Mouse (Mus musculus): ENCODE measurements around the gene Rabgap1l. TPM values are rescaled to one million over a fixed set of nuclear protein-coding genes. Genes with fewer than 3 reads are reported as not detected.

Rabgap1l gene
- polyA plus RNA-seq, 1 experiment from 2014 or later: 27.6 TPM

DNA sequence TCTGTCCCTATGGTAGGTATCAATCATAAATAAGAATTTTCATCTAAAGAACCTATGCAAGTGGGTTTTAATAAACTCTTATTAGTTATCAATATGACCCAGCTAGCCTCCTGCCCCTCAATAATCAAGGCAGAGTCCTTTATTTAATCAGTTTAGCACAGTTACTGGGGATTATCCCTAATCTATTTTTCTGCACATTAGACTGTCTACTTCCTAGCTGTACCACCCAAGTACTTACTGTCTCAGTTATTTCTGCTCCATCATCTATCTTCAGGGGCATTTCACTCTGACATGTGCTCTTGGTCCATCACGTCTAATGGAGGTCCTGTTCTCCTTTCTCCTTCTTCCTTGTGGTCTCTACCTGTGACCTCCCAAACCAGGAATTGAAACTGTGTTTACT is 494.1 kb downstream of the Rabgap1l start:
- H3K27me3 ChIP-seq (ENCODE audit: control insufficient read depth, insufficient read depth, low read depth, low read length): no peaks in the 10 kb centered on the region
- whole genome bisulfite sequencing (ENCODE audit: insufficient replicate concordance): 26% methylated on average over 1 of the region's 1 CpGs
- no peaks in the 10 kb centered on the region for H3K36me3 ChIP-seq (ENCODE audit: control insufficient read depth, insufficient read depth)
- no peak overlapping the region for H3K9ac ChIP-seq (ENCODE audit: low read depth, low read length)
- no peaks in the 10 kb centered on the region for H3K9me3 ChIP-seq (replicated peaks; ENCODE audit: control insufficient read depth, low read length)
- no peak overlapping the region for H3K4me2 ChIP-seq (ENCODE audit: low read depth, low read length)
- peaks cover 22% of the 10 kb centered on the region for H3K4me1 ChIP-seq (ENCODE audit: control insufficient read depth, low read depth, low read length)
- ATAC-seq (ENCODE audit: low read depth): peak; percentile 68
- no peak overlapping the region for H3K27ac ChIP-seq (ENCODE audit: low read length)
- H3K4me3 ChIP-seq (ENCODE audit: low read depth, low read length): no peak overlapping the region

DNA sequence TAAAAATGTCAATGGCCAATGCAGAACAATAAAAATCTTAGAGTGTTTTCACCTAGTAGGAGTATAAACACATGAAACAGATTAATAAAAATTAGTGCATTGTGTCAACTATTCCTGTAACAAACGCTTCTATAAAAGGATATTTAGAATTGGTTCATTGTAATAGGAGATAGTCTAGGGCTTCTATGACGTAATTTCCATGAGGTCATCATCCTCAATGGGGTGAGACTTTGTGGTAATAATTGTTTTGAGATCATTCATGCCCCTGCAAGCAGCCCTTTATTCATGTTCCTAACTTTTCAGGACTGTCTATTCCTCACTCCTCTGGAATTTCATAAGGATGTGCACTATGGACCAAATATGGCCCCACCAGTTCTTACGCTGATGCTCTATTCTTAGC is 495.3 kb downstream of the Rabgap1l start:
- Histone ChIP-seq H3K4me2 (ENCODE audit: low read depth, low read length) (no peak overlapping the region), H3K27ac (ENCODE audit: low read length) (no peak overlapping the region), H3K4me1 (ENCODE audit: control insufficient read depth, low read depth, low read length) (peaks cover 22% of the 10 kb centered on the region), H3K4me3 (ENCODE audit: low read depth, low read length) (no peak overlapping the region), H3K9me3 (replicated peaks; ENCODE audit: control insufficient read depth, low read length) (no peaks in the 10 kb centered on the region), H3K27me3 (ENCODE audit: control insufficient read depth, insufficient read depth, low read depth, low read length) (no peaks in the 10 kb centered on the region), H3K36me3 (ENCODE audit: control insufficient read depth, insufficient read depth) (no peaks in the 10 kb centered on the region), H3K9ac (ENCODE audit: low read depth, low read length) (no peak overlapping the region)
- no peak for ATAC-seq (ENCODE audit: low read depth)
- 72% methylated on average over 3 of the region's 3 CpGs for WGBS (ENCODE audit: insufficient replicate concordance)

DNA sequence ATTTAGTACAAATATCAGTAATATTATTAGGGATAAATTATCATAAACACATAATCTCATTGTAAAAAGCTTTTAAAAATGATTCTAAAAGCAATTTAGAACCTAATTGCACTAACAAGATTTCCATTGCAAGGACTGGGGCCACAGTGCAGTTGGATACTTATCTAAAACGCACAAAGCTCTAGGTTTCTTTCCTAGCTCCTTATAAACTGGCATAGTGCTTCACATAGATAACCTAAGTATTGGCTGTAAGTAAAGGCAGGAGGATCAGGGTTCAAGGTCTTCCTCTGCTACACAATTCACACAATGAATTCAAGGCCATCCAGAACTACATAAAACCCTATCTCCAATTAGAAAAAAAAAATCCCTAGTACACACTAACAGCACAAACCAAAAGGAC is 497.7 kb downstream of the Rabgap1l start:
- ATAC-seq (ENCODE audit: low read depth): peak; percentile 54; the same call in 1 of the 2 replicates
- no peak overlapping the region for H3K9ac ChIP-seq (ENCODE audit: low read depth, low read length)
- H3K27ac ChIP-seq (ENCODE audit: low read length): no peak overlapping the region
- no peaks in the 10 kb centered on the region for H3K9me3 ChIP-seq (replicated peaks; ENCODE audit: control insufficient read depth, low read length)
- no peaks in the 10 kb centered on the region for H3K36me3 ChIP-seq (ENCODE audit: control insufficient read depth, insufficient read depth)
- H3K27me3 ChIP-seq (ENCODE audit: control insufficient read depth, insufficient read depth, low read depth, low read length): no peaks in the 10 kb centered on the region
- H3K4me1 ChIP-seq (ENCODE audit: control insufficient read depth, low read depth, low read length): peaks cover 14% of the 10 kb centered on the region
- H3K4me2 ChIP-seq (ENCODE audit: low read depth, low read length): no peak overlapping the region
- no peak overlapping the region for H3K4me3 ChIP-seq (ENCODE audit: low read depth, low read length)
- 29% methylated on average over 1 of the region's 1 CpGs for WGBS (ENCODE audit: insufficient replicate concordance)

DNA sequence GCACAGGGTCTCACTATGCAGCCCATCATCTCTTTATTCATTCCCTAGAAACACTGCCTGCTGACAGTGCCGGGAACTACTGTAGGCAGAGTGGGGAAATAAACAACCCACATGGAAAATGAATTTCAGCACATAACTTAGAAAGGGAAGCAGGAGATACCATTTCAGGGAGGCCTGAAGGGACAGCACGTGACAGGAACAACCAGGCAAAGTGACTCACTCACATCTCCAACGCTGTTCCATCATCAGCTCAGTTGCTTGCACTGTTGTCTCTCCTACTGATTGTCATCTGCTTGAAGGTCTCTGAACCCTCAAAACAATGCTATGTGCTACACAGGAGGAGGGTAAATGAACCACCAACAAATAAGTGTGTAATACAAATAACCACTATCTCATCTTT is 499.5 kb downstream of the Rabgap1l start:
- H3K9me3 ChIP-seq (replicated peaks; ENCODE audit: control insufficient read depth, low read length): no peaks in the 10 kb centered on the region
- H3K27ac ChIP-seq (ENCODE audit: low read length): no peak overlapping the region
- no peaks in the 10 kb centered on the region for H3K27me3 ChIP-seq (ENCODE audit: control insufficient read depth, insufficient read depth, low read depth, low read length)
- no peak for ATAC-seq (ENCODE audit: low read depth)
- peaks cover 5% of the 10 kb centered on the region; the same call in 1 of the 2 replicates for H3K4me1 ChIP-seq (ENCODE audit: control insufficient read depth, low read depth, low read length)
- WGBS (ENCODE audit: insufficient replicate concordance): 60% methylated on average over 3 of the region's 3 CpGs
- H3K4me3 ChIP-seq (ENCODE audit: low read depth, low read length): no peak overlapping the region
- H3K36me3 ChIP-seq (ENCODE audit: control insufficient read depth, insufficient read depth): no peaks in the 10 kb centered on the region
- no peak overlapping the region for H3K9ac ChIP-seq (ENCODE audit: low read depth, low read length)
- no peak overlapping the region for H3K4me2 ChIP-seq (ENCODE audit: low read depth, low read length)

DNA sequence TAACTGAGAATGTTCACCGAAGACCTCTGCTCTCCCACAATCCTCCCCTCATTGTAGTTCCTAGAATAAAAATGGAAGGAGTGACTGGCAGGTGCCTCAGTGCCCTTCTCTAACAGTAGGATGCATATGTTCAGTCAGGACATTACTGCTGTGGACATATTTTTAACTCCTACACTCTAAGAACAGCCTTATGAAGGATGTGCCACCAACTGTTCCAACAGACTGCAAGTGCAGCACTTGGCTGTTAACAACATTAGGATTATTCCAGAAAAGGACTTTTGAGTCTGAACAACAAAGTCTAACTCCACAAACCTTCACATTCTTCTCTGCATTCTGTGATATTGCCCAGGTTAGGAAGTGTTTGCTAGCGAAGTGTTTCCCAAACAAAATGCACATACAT is 501.0 kb downstream of the Rabgap1l start:
- Histone ChIP-seq H3K4me1 (ENCODE audit: control insufficient read depth, low read depth, low read length) (peaks cover 5% of the 10 kb centered on the region; the same call in 1 of the 2 replicates), H3K4me3 (ENCODE audit: low read depth, low read length) (no peak overlapping the region), H3K27me3 (ENCODE audit: control insufficient read depth, insufficient read depth, low read depth, low read length) (no peaks in the 10 kb centered on the region), H3K27ac (ENCODE audit: low read length) (no peak overlapping the region), H3K4me2 (ENCODE audit: low read depth, low read length) (no peak overlapping the region), H3K9me3 (replicated peaks; ENCODE audit: control insufficient read depth, low read length) (no peaks in the 10 kb centered on the region), H3K9ac (ENCODE audit: low read depth, low read length) (no peak overlapping the region), H3K36me3 (ENCODE audit: control insufficient read depth, insufficient read depth) (no peaks in the 10 kb centered on the region)
- no peak for ATAC-seq (ENCODE audit: low read depth)
- WGBS (ENCODE audit: insufficient replicate concordance): 72% methylated on average over 2 of the region's 2 CpGs

DNA sequence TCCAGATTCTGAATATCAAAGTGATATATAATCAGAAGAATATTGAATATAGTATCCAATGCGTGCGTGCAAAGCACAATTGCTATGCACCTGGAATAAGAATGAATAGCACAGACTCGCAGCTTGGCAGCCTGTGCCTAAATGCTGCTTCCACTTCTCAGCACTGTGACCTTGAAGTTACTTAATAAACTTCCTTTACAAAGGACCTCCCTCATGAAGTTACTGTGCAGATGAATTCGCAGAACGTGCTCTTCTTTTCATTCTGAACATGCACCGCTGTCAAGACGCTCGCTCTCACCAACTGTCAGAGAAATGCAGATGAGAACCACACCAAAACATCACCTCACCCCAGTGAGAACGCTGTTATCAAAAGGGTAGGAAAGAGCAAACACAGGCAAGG is 502.8 kb downstream of the Rabgap1l start:
- no peak overlapping the region for H3K4me2 ChIP-seq (ENCODE audit: low read depth, low read length)
- 49% methylated on average over 9 of the region's 9 CpGs for WGBS (ENCODE audit: insufficient replicate concordance)
- no peaks in the 10 kb centered on the region for H3K27me3 ChIP-seq (ENCODE audit: control insufficient read depth, insufficient read depth, low read depth, low read length)
- no peaks in the 10 kb centered on the region for H3K9me3 ChIP-seq (replicated peaks; ENCODE audit: control insufficient read depth, low read length)
- no peak overlapping the region for H3K4me3 ChIP-seq (ENCODE audit: low read depth, low read length)
- H3K4me1 ChIP-seq (ENCODE audit: control insufficient read depth, low read depth, low read length): peaks cover 5% of the 10 kb centered on the region; the same call in 1 of the 2 replicates
- H3K36me3 ChIP-seq (ENCODE audit: control insufficient read depth, insufficient read depth): no peaks in the 10 kb centered on the region
- no peak overlapping the region; the same call in 1 of the 2 replicates for H3K27ac ChIP-seq (ENCODE audit: low read length)
- no peak for ATAC-seq (ENCODE audit: low read depth)
- H3K9ac ChIP-seq (ENCODE audit: low read depth, low read length): no peak overlapping the region

DNA sequence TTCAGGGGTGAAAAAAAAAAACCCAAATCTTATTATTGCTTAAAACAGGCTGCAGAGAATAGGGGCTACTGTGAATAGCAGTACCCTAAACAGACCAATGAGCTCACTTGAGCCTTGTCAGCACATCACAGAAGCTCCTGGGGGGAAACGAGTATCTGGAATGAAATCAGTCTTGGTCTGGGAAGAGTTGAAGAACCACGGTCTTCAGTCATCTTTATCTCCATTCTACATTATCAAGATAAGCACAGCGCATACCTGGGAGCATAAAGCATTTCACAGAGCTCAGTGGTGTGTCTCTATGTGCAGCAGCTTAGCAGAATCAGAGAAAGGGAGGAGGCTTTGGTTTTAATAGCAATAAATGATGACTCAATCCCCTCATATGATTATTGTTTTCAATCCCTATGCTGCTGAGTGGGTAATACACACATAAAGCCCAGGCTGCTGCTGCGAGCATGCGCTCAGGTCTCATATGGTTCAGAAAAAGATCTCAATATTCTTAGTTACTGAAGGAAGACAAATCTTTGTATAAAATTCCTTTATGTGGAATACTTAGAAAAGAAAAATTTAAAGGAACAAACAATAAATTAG is 505.9 kb downstream of the Rabgap1l start:
- Histone ChIP-seq H3K4me3 (ENCODE audit: low read depth, low read length) (no peak overlapping the region), H3K9me3 (replicated peaks; ENCODE audit: control insufficient read depth, low read length) (no peaks in the 10 kb centered on the region), H3K36me3 (ENCODE audit: control insufficient read depth, insufficient read depth) (no peaks in the 10 kb centered on the region), H3K27ac (ENCODE audit: low read length) (no peak overlapping the region), H3K4me2 (ENCODE audit: low read depth, low read length) (no peak overlapping the region), H3K27me3 (ENCODE audit: control insufficient read depth, insufficient read depth, low read depth, low read length) (no peaks in the 10 kb centered on the region), H3K4me1 (ENCODE audit: control insufficient read depth, low read depth, low read length) (peaks cover 11% of the 10 kb centered on the region), H3K9ac (ENCODE audit: low read depth, low read length) (no peak overlapping the region)
- 45% methylated on average over 5 of the region's 5 CpGs for WGBS (ENCODE audit: insufficient replicate concordance)
- no peak for ATAC-seq (ENCODE audit: low read depth)

DNA sequence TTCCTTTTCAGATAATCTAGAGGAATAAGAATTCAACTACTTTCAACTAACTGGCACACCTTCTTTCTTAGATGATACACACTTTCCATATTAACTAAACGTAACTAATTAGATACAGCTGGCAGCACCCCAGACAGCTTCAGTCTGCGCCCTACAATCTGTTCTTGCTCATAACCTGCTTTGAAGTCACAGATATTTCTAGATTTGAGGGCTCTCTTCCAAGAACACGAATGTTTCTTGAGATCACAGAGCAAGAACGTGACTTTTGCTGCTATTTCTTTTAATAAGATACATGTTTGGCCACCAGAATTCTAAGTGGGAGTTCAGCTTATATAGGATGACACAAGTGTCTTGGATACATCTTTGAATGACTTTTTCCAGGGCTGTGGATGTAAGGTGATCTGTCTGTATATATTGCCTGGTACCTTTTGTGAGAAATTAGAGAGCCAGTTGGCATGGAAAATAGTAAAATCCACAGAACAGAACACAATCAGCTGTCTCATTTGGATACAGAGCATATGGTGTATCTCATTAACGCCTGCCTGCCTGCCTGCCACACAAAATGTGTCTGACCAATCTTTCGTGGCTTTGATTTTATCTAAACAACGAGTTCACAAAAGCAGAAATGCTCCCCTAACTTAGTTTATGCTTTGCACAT is 506.5 kb downstream of the Rabgap1l start:
- Histone ChIP-seq H3K9me3 (replicated peaks; ENCODE audit: control insufficient read depth, low read length) (no peaks in the 10 kb centered on the region), H3K4me2 (ENCODE audit: low read depth, low read length) (no peak overlapping the region), H3K27ac (ENCODE audit: low read length) (no peak overlapping the region), H3K36me3 (ENCODE audit: control insufficient read depth, insufficient read depth) (no peaks in the 10 kb centered on the region), H3K4me1 (ENCODE audit: control insufficient read depth, low read depth, low read length) (peaks cover 16% of the 10 kb centered on the region), H3K27me3 (ENCODE audit: control insufficient read depth, insufficient read depth, low read depth, low read length) (no peaks in the 10 kb centered on the region), H3K4me3 (ENCODE audit: low read depth, low read length) (no peak overlapping the region), H3K9ac (ENCODE audit: low read depth, low read length) (no peak overlapping the region)
- ATAC-seq (ENCODE audit: low read depth): no peak
- 44% methylated on average over 7 of the region's 7 CpGs for WGBS (ENCODE audit: insufficient replicate concordance)

DNA sequence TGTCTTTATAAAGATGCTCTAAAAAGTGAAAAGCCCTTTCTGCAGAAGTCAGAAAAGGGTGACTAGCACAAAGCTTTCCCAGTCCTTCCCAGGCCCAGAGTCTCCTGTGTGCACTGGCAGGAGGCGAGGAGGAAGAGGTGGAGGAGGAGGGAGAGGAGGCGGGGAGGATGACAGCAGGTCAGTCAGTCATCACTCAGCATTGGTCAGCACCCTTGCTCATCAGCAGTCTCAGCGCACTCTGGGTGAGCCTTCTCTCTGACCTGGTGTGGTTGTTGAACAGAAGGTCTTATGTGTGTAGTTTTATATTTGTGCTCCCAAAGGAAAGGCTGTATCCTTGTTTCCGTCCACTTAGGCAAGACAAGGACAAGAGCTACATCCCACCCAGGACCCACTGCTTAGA is 508.8 kb downstream of the Rabgap1l start:
- no peaks in the 10 kb centered on the region for H3K36me3 ChIP-seq (ENCODE audit: control insufficient read depth, insufficient read depth)
- peaks cover 21% of the 10 kb centered on the region for H3K4me1 ChIP-seq (ENCODE audit: control insufficient read depth, low read depth, low read length)
- H3K4me2 ChIP-seq (ENCODE audit: low read depth, low read length): no peak overlapping the region
- H3K9ac ChIP-seq (ENCODE audit: low read depth, low read length): no peak overlapping the region
- H3K4me3 ChIP-seq (ENCODE audit: low read depth, low read length): no peak overlapping the region
- no peak overlapping the region for H3K27ac ChIP-seq (ENCODE audit: low read length)
- no peak for ATAC-seq (ENCODE audit: low read depth)
- H3K27me3 ChIP-seq (ENCODE audit: control insufficient read depth, insufficient read depth, low read depth, low read length): no peaks in the 10 kb centered on the region
- H3K9me3 ChIP-seq (replicated peaks; ENCODE audit: control insufficient read depth, low read length): no peaks in the 10 kb centered on the region
- 77% methylated on average over 4 of the region's 4 CpGs for WGBS (ENCODE audit: insufficient replicate concordance)

Measured in liver, embryonic 16.5 days (tissue).